Mouse (Mus musculus): ENCODE results near the gene Timp4. TPM values are rescaled to one million over a fixed set of nuclear protein-coding genes. Genes with fewer than 3 reads are reported as not detected.

Gene Timp4
- total RNA-seq, 2 experiments from 2014 or later: 17.2 to 18.3 TPM

GRCm38 (mm10) chr6:115221215-115221641, 30.8 kb downstream of the Timp4 start:
- intact Hi-C loops (cut with DNase I): loop anchor here (10.0 kb wide), 1 partner anchor 86 kb away; the partner anchor contains the start of gene Syn2
- DNase-seq (ENCODE audit: low spot score in 2 of 2): peak in 1 of 2 experiments; percentile 52

GRCm38 (mm10) chr6:115213129-115213528, 38.9 kb downstream of the Timp4 start:
- intact Hi-C loops (cut with DNase I): no loop called here

GRCm38 (mm10) chr6:115212132-115212903, 39.7 kb downstream of the Timp4 start:
- intact Hi-C loops (cut with DNase I): no loop called here
- no peak for DNase-seq (ENCODE audit: low spot score in 2 of 2)

More at GRCm38 (mm10) chr6:115213129-115213528, 38.9 kb downstream of the Timp4 start:
- DNase-seq (ENCODE audit: low spot score in 2 of 2): no peak

DNA sequence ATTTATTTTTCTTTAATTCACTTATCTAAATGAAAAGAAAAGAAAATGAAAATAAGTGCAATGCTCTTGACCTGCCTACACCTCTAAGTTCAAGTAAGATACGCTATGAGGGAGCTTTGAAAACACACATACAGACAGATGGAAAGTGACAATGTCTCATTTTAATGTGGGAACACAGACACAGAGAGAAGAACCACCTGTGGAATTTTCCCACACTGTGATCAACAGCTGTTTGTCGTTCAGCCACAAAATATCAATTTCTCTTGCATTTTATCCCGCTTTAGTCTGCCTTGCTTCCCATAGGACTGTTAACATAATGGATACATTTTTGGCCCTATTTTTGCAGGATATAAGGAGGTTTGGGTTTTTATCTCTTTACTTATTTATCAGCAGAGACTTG, 41.2 kb downstream of the Timp4 start:
- intact Hi-C loops (cut with DNase I): no loop called here

GRCm38 (mm10) chr6:115210187-115210586, 41.8 kb downstream of the Timp4 start:
- no peak for DNase-seq (ENCODE audit: low spot score in 2 of 2)
- intact Hi-C loops (cut with DNase I): no loop called here

More for the DNA sequence above, 41.2 kb downstream of the Timp4 start:
- DNase-seq (ENCODE audit: low spot score in 2 of 2): no peak

- DNase-seq (ENCODE audit: low spot score in 2 of 2): no peak
- intact Hi-C loops (cut with DNase I): no loop called here
Measured at GRCm38 (mm10) chr6:115203029-115203428, 49.0 kb downstream of the Timp4 start.

- DNase-seq (ENCODE audit: low spot score in 2 of 2): no peak
Measured at GRCm38 (mm10) chr6:115200753-115201152, 51.3 kb downstream of the Timp4 start.

More at GRCm38 (mm10) chr6:115200753-115201152, 51.3 kb downstream of the Timp4 start:
- intact Hi-C loops (cut with DNase I): no loop called here

Other genes starting within 250 kb of the Timp4 start
- 10 to 100 TPM; 17.3 to 21.9 TPM for gene Tamm41, start 214.3 kb downstream of the Timp4 start, total RNA-seq (2021)
- gene Syn2, start 117.3 kb downstream of the Timp4 start, total RNA-seq (2021): 100 to 1,000 TPM; 509 to 518 TPM
- not detected for gene Gm17482, start 24.9 kb downstream of the Timp4 start, total RNA-seq (2021)
- gene Pparg, start 108.7 kb upstream of the Timp4 start, total RNA-seq (2021): 1 to 10 TPM; 4.1 to 6.4 TPM